Comparison of ENCODE assay signal across 8 mouse cellular contexts in genomic region chr17:16951092-16952016, GRCm38 (mm10).
DNase-seq lines count a peak whose midpoint lies in the region; ATAC-seq and TF ChIP-seq lines count a peak whose summit lies in the region.
"Not testable (repeated sequence)": the region's sequence is repeated elsewhere in the genome, so short reads cannot be mapped to it uniquely, and the experiment has no call there.

No protein-coding gene starts in this region.

- TF ChIP-seq CTCF in heart, adult 2 months (IDR thresholded peaks at IDR 0.05): peak; percentile 27

- peak overlapping the region; percentile 48 for H3K4me3 ChIP-seq in embryonic facial prominence, embryonic 14.5 days (ENCODE audit: low read depth, low read length)
- peak overlapping the region; percentile 79 for H3K4me3 ChIP-seq in heart, adult 2 months
- peak overlapping the region; percentile 47 for H3K4me3 ChIP-seq in limb, embryonic 13.5 days
- H3K4me3 ChIP-seq in midbrain, embryonic 16.5 days (ENCODE audit: low read depth, low read length): peak overlapping the region; percentile 48

- not testable (repeated sequence) for H3K4me1 ChIP-seq in embryonic facial prominence, embryonic 14.5 days (ENCODE audit: control insufficient read depth, insufficient read depth, low read length); heart, adult 2 months (ENCODE audit: control insufficient read depth, insufficient read depth, low read length); limb, embryonic 13.5 days; midbrain, embryonic 16.5 days (ENCODE audit: control insufficient read depth, insufficient read depth, low read length)

- not testable (repeated sequence) for H3K79me2 ChIP-seq in heart, adult 2 months (replicated peaks; ENCODE audit: control insufficient read depth, insufficient read depth, low read length)

- H3K9me3 ChIP-seq in embryonic facial prominence, embryonic 14.5 days (ENCODE audit: control insufficient read depth, low read length); limb, embryonic 13.5 days; midbrain, embryonic 16.5 days (replicated peaks; ENCODE audit: control insufficient read depth, low read length, poor library complexity, severe bottlenecking): not testable (repeated sequence)

- peak overlapping the region; percentile 44 for H3K4me2 ChIP-seq in embryonic facial prominence, embryonic 14.5 days (ENCODE audit: low read depth, low read length)
- peak overlapping the region; percentile 52 for H3K4me2 ChIP-seq in limb, embryonic 13.5 days (replicated peaks)
- H3K4me2 ChIP-seq in midbrain, embryonic 16.5 days (ENCODE audit: low read length): peak overlapping the region; percentile 35

- not testable (repeated sequence) for TF ChIP-seq EP300 in heart, adult 2 months (IDR thresholded peaks at IDR 0.05; ENCODE audit: insufficient read depth, low read depth, low read length)

- H3K9ac ChIP-seq in embryonic facial prominence, embryonic 14.5 days (ENCODE audit: low read depth, low read length): peak overlapping the region; percentile 61
- H3K9ac ChIP-seq in heart, adult 2 months (ENCODE audit: low read depth, low read length): peak overlapping the region; percentile 41
- 0 out of 2 replicates have a peak overlapping the region, but pooled peaks have one; percentile 46 for H3K9ac ChIP-seq in limb, embryonic 13.5 days
- peak overlapping the region; percentile 63 for H3K9ac ChIP-seq in midbrain, embryonic 16.5 days (ENCODE audit: low read depth, low read length)

- H3K36me3 ChIP-seq in embryonic facial prominence, embryonic 14.5 days (ENCODE audit: control insufficient read depth, insufficient read depth, low read length); heart, adult 2 months (ENCODE audit: control insufficient read depth, insufficient read depth, low read length); limb, embryonic 13.5 days; midbrain, embryonic 16.5 days (ENCODE audit: control insufficient read depth, insufficient read depth, low read length): not testable (repeated sequence)

- intact Hi-C loops in heart, adult 2 months (cut with DNase I): loop anchor here (5.0 kb wide), 2 partner anchors 111 to 421 kb away; partner anchors contain the start of genes Riok2 and Zfp960

- not testable (repeated sequence) for H3K27me3 ChIP-seq in embryonic facial prominence, embryonic 14.5 days (replicated peaks; ENCODE audit: control insufficient read depth, insufficient read depth, low read length); heart, adult 2 months (ENCODE audit: control insufficient read depth, insufficient read depth, low read length); limb, embryonic 13.5 days; midbrain, embryonic 16.5 days (ENCODE audit: control insufficient read depth, insufficient read depth, low read depth, low read length)

- WGBS in embryonic facial prominence, embryonic 14.5 days: 2% methylated on average over 21 of the region's 26 CpGs
- 2% methylated on average over 26 of the region's 26 CpGs for WGBS in heart, adult 2 months
- 2% methylated on average over 26 of the region's 26 CpGs for WGBS in limb, embryonic 13.5 days
- 2% methylated on average over 22 of the region's 26 CpGs for WGBS in midbrain, embryonic 16.5 days

- DNase-seq in 3T3-L1 (ENCODE audit: low read depth, low spot score): peak; percentile 97
- DNase-seq in adrenal gland, postnatal 4 days (ENCODE audit: low spot score in 2 of 2): peak; percentile 30 to 71
- DNase-seq in embryonic facial prominence, embryonic 14.5 days (ENCODE audit: low spot score): peak; percentile 98
- DNase-seq in heart, adult 2 months: peak; percentile 86 to 94
- DNase-seq in kidney, adult 8-10 months: peak; percentile 93 to 95
- DNase-seq in spleen, postnatal 10 days (ENCODE audit: low spot score in 2 of 2): peak; percentile 64 to 81

- TF ChIP-seq POLR2A in heart, adult 2 months (IDR thresholded peaks at IDR 0.05; ENCODE audit: insufficient read depth, low read depth, low read length): not testable (repeated sequence)

- peak; percentile 100 for ATAC-seq in embryonic facial prominence, embryonic 14.5 days (ENCODE audit: low read depth)
- ATAC-seq in limb, embryonic 13.5 days (ENCODE audit: low FRiP score, low read depth): peak; percentile 100
- peak; percentile 99 for ATAC-seq in midbrain, embryonic 16.5 days

- peak overlapping the region; percentile 67 for H3K27ac ChIP-seq in embryonic facial prominence, embryonic 14.5 days (replicated peaks; ENCODE audit: low read depth, low read length)
- H3K27ac ChIP-seq in heart, adult 2 months: peak overlapping the region; percentile 90
- H3K27ac ChIP-seq in limb, embryonic 13.5 days: not testable (repeated sequence)
- H3K27ac ChIP-seq in midbrain, embryonic 16.5 days (ENCODE audit: low read length): peak overlapping the region; percentile 79
